Mouse (Mus musculus): ENCODE results near the gene Ddc.

DNA sequence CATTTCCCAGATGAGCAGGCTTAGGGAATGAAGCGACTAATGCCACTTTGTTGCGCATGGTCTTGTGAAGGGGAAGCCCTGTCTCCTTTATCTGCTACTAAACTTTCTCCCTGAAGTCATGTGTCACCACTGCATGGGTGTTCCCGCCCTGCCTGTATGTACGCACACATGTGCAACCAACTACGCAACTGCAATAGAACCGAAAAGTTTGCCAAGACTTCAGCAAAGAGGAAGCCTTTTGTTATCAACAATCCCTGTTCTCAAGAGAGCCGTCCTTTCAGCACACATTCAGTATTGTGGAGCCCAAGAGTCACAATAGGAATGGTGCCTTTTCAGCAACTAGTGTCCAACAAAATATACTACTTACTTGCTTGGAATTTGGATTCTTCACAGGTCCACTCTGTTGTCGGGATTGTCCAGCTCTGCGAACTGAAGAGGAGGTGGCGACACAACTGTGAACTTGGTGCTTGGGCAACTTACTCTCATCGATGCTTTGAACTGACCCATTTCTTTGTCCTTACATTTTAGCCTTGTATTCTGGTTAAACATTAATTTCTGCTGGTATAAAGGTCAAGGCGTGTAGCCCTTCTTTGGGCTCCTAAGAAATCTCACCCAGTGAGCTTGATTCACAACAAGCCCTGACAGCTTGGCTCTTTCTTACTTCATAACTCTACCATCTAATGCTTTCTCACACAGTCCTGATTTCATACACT, at the start of gene Ddc:
- TF ChIP-seq POLR2A (IDR thresholded peaks at IDR 0.05; ENCODE audit: insufficient read depth, low read depth, low read length) = no peak
- no peak for TF ChIP-seq CTCF (IDR thresholded peaks at IDR 0.05; ENCODE audit: insufficient read depth, low read depth, low read length)
